Mouse (Mus musculus): ENCODE results near the gene Tm7sf2.

Gene Tm7sf2

DNA sequence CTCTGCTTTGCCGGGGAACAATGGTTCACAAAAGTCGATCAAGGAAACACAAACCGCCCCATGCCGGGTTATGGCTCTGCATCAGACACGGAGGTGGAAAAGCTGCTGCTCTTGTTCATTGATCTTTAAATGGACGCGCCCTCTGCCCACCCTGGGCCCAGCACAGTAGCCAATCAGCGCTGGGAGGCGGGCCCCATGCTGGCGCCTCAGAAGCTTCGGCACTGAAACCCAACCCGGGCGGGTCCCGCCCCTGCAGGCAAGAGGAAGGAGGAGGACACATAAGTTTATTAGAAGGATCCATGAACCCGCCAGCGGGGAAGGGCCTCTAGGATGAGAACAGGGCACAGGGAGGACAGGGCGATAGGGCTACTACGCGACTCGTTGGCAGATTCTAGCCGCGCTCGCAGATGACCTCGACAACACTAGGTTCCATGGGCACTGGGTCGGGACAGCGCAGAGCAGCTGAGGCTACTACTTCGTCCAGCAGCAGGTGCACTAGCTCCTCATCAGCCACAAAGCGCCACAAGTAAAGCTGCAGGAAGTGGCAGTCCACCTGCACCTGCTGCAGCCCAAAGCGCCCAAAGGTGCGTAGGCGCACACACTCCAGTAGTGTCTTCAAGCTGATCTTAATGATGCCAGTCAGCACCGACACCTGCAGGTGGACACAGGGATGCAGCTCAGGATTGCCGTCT lies at the start of gene Tm7sf2:
Tm7sf2 (minus strand) TSS at position 650 of the 692 bp plus-strand sequence.
- peak; percentile 87 for DNase-seq

GRCm38 (mm10) chr19:6117346-6117985 lies 49.3 kb upstream of the Tm7sf2 start:
- DNase-seq = no peak

GRCm38 (mm10) chr19:6116113-6116850 lies 48.1 kb upstream of the Tm7sf2 start:
- DNase-seq = no peak

- DNase-seq = no peak
These were observed 44.9 kb upstream of the Tm7sf2 start for GRCm38 (mm10) chr19:6113116-6113515.

- no peak for DNase-seq
These were observed 37.4 kb upstream of the Tm7sf2 start, which contains the start of gene Naaladl1 for GRCm38 (mm10) chr19:6105586-6105985. Gene Naaladl1 (plus strand): TSS chr19:6105782.

DNA sequence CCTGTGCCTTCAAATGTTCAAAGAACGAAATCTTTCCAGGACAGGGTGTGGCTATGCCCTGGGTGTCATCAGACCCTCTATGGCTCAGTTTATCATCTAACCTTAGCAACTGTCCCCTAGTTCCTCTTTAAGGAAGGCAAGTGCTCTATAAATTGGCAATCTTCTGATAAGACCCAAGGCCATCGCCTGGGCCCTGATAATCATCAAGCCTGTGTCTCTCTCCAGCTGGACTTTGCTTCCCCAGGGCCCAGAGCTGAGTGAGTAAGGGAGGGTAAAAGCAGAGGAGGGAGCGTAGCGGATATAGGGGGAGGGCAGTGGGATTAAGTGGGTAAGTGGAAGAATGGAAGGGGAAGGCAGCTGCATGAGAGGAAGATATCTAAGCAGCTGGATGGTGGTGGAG lies 36.3 kb upstream of the Tm7sf2 start:
- DNase-seq = no peak

DNA sequence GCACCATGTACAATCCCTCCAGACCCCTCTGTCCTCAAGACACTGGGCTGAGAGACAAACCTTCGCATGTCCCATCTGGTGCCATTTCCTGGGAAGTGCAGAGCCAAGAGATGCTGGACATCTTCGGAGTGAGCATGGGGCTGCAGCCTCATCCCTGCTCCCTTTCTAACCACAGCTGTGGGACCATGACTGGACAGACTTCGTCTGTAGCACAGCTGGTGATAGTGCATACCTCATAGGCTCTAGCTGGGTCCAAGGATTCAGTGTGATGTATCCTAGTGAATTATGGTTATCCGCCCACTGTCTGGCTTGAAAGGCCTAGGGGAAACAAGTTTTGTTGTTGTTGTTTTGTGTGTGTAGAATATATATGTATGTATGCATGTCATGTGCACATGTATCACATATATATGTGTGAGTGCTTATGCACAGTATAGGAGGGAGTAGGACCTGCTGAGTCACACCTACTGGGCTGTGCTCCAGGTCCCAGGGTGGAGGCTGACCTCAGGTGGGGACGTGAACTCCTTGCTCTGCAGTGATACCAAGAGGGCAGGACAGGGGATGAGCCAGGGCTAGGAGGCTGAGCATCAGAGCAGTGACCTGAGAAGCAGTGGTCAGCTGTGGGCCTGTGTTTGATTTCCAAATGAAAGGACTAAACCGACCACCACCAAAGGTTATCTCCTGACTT lies 34.1 kb upstream of the Tm7sf2 start:
- DNase-seq = no peak

- DNase-seq = no peak
These were observed 33.0 kb upstream of the Tm7sf2 start for GRCm38 (mm10) chr19:6101186-6101585.

DNA sequence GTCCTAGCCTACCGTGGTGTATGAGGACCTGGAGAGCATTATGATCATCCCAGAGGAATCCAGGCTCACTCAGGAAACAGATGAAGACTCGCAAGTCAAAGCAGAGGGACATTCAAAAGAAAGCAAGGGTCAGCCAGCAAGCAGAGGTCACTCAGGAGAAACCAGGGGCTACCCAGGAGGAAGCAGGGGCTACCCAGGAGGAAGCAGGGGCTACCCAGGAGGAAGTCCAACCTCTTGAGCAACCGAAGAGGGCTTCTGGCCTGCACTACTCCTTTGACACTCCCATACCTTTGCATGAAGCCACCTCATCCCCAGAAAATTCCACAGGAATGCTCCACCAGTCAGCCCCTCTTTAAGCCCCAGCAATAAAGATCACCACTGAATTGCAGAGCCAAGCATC lies 29.7 kb upstream of the Tm7sf2 start:
- DNase-seq = no peak

- DNase-seq = no peak
These were observed 25.9 kb upstream of the Tm7sf2 start, which contains the start of gene AC131692.1 for GRCm38 (mm10) chr19:6094119-6094518. Gene AC131692.1 (plus strand): TSS chr19:6094419.

DNA sequence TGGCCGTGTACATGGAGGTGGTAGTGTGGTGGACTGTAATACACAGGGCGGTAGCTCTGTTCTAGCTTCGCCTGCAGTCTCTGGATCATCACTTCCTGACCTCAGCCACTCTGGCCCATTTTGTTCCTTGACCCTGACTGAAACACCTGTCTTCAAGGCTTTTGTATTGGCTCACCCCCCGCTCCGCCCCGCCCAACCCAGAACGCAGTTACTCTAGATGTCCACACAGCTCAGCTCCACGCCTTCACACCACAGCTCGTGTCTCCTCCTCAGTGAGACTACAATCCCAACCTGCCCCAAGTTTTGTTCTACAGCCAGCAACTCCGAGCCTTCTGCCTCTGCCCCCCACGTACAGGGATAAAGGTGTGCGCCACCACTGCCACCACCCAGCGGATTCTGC lies 20.7 kb upstream of the Tm7sf2 start:
- DNase-seq = no peak

- DNase-seq = no peak
These were observed 17.3 kb upstream of the Tm7sf2 start for GRCm38 (mm10) chr19:6085417-6085879.

DNA sequence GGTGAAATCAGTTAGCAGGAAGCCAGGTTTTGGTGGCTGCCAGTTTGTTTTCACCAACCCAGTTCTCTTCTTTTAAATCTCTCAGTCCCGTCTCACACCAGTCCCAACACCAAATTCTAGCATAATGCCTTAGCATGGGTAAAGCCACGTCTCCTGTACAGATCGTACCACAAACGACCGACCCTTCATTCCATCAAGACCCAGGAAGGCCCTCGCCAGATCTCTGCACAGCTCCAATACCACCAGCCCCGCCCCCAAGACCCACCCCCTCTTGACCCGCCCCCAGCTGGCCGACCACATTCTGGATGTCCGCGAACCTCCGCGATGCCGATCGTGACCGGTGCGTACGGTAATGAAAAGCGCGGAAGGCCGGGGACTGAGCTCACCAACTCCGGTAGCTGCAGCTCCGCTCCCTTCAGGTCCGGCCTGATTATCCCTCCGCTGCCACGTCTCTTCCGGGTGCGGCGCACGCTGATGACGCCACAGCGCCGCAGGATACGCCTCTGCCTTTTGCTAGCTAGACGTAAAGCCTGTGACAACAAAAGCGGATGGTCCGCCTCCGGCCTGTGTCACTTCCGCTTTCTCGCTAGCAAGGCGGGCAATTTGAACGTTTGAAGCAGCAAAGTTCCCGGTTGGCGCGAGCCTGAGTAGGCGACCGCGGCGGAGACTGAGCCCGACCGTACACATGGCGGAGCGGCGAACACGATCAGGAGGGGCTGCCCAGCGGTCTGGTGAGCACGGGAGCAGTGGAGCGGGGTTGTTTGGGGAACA lies 16.5 kb upstream of the Tm7sf2 start, which contains the start of the genes Zfpl1 and Cdca5:
Zfpl1 (minus strand) TSS at position 479 of the 771 bp plus-strand sequence.
Cdca5 (plus strand) TSS at position 506 of the 771 bp plus-strand sequence.
- peak; percentile 92 for DNase-seq

- DNase-seq = no peak
These were observed 14.0 kb upstream of the Tm7sf2 start, which contains the start of gene Gm28374 for GRCm38 (mm10) chr19:6082156-6082555. Gene Gm28374 (minus strand): TSS chr19:6082256.

DNA sequence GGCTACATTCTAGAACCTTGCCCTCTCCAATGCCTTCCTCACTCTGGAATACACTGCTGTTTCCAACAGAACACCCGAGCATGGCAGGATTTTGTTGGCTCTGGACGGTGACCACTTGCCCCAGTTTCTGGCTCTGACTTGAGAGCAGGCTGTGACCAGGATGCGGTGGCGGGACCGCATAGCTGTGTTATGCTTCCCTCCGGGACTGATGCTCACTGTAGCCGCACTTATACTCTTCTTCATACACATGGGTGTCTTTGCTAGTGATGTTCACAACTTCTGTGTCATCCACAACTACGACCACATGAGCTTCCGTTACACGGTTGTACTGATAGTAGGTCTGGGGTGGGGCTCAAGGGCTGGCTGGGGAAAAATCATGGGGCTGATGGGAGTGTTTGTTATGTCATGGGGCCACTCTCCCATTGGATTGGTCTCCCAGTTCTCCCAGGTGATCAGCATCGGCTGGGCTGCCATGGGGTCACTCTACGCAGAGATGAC lies 11.9 kb upstream of the Tm7sf2 start, which contains the start of gene Tmem262:
Tmem262 (plus strand) TSS at position 51 of the 498 bp plus-strand sequence.
- DNase-seq = no peak

GRCm38 (mm10) chr19:6076564-6077393 lies 8.6 kb upstream of the Tm7sf2 start, which contains the start of gene Vps51:
Gene Vps51 (minus strand): TSS chr19:6077231.
- DNase-seq = peak; percentile 74

DNA sequence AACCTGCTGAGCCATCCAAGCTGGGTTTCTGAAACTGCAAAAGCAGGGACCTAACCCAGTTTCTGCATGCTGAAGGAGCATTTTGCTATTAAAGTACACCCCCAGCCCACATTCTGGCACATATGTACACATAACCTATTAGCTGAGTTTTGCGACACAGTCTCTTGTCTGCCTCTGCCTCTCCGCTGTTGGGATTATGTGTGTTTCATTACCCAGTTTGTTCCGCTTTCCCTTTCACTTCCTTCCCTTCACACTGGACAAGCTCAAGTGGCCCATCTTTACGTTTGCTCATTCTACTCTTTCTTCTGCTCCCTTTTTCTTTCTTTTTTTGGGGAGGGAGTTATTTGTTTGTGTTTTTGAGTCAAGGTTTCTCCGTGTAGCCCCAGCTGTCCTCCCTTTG lies 5.7 kb upstream of the Tm7sf2 start:
- DNase-seq = no peak

- DNase-seq = no peak
These were observed 3.1 kb upstream of the Tm7sf2 start for GRCm38 (mm10) chr19:6071261-6071660.

DNA sequence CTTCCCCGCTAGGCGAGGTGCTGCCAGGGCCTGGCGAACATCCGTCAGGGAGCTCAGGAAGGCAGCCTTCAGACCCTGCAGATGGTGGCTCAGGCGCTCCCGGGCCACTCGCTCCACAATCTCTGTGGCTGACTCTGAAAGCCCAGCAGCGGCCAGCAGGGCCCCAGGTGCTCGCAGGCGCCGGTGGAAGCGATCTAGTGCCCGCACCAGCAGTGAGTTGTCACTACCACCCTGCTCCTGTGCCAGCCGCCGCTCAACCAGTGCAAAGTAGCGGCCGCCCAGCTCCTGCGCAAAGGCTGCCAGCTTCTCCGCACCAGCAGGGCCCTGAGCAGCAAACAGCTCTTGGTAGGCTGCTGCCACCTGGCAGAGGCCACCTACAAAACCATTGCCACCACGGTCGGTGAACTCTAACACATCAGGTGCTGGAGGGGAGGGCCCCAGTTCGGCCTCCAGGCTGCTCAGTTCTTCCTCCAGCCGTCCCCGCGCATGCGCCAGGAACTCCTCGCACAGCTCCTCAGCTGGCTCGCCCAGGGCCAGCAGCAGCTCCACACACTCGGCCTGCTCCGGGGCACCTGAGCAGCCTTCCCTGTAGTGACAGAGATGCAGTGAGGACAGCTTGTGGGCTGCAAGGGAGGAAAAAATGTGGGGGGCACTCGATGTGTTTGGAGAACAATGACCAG lies 2.5 kb upstream of the Tm7sf2 start:
- DNase-seq = no peak

- DNase-seq = no peak
These were observed 1.7 kb upstream of the Tm7sf2 start for GRCm38 (mm10) chr19:6069851-6070250.

Measured in right cerebral cortex, postnatal 4 days (tissue).